Mouse (Mus musculus) gastrocnemius, adult 8-10 months (tissue): ENCODE measurements at regions not wholly inside any gene's neighbourhood (a gene's known extent, or its start where the extent isn't known, plus 50 kb on each side); places are given as distances from the start of the nearest gene placed in this dataset.

Experiments
- DNase-seq, 2 experiments: peaks; one replicate each; pipeline ENCODE4 v3.0.0; 2022; ENCODE audit warnings: low spot score in 2 of 2

DNA sequence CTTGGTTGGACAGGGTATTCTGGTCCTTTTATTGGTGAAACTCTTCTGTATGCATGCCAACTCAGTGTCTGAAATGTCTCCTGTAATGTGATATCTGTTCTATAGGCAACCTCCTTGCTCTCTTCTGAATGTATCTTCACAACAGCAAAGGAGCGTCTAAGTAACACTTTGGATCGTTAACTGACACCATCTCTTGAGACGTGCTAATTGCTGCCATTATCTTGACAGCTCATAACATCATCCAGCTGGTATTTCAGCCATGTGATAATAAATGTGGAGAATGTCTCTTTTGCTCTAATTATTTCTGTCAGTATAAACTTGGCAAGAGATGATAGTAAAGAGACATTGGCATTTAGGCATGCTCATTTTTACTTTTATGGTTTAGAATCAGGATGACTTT lies 68.8 kb upstream of the Col8a1 start:
- no peak for DNase-seq

- no peak for DNase-seq
These were observed 90.9 kb upstream of the Col8a1 start for GRCm38 (mm10) chr16:57845416-57845815.

DNA sequence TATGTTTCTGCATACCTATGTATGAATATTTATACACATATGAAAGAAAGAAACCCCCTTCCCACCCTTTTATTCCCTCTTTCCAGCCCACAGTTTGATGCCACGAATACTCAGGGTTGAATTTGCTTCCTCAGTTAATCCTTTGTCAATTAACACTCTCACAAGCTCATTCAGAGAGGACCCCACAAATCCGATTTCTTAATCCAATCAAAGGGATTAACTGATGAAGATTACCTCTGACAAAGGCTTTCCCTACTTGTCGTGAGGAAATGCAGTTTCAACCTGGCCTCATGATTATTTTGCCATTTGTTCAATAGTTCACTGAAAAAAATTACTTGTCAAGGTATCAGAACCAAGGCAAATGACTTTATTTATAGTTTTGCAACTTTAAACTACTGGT lies 91.8 kb upstream of the Col8a1 start:
- DNase-seq = no peak

- no peak for DNase-seq
These were observed 97.3 kb upstream of the Col8a1 start for GRCm38 (mm10) chr16:57851854-57852253.

- DNase-seq = no peak
These were observed 98.4 kb upstream of the Col8a1 start for GRCm38 (mm10) chr16:57852838-57853460.

- no peak for DNase-seq
These were observed 99.2 kb upstream of the Col8a1 start for GRCm38 (mm10) chr16:57853751-57854150.

GRCm38 (mm10) chr16:57857071-57857470 lies 102.5 kb upstream of the Col8a1 start:
- no peak for DNase-seq

- no peak for DNase-seq
These were observed 103.7 kb upstream of the Col8a1 start for GRCm38 (mm10) chr16:57858151-57858764.

- DNase-seq = no peak
These were observed 104.2 kb upstream of the Col8a1 start for GRCm38 (mm10) chr16:57858765-57859201.

DNA sequence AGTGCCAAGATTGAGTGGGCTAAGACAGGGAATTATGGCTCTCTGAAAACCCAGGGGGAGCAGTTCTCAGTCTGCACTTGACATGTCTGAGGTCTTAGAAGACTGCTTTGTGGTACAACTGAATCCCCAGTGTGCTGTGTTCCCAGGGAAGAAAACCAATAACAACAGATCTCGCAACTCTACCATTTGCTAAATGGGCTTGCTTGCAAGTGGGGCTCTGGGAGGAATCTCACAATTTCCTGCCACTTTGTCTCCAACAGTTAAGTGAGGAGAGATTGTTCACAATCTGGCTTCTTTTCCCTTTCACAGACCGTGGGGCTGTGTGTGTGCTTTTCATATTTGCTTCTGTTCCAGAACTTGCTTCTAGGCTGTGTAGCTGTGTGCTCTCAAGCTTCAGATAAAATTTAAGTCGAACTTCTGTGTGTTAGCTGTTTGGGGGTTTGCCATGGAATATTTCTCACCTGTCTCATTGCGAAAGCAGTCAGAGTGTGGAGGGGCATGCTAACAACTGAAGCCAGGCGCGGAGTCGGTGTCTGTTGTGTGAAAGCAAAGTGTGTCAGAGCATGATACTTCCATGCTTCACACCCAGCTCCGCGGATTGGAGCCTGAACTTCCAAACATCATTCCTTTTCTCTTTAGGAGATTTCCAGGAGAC lies 108.8 kb upstream of the Col8a1 start:
- no peak for DNase-seq

DNA sequence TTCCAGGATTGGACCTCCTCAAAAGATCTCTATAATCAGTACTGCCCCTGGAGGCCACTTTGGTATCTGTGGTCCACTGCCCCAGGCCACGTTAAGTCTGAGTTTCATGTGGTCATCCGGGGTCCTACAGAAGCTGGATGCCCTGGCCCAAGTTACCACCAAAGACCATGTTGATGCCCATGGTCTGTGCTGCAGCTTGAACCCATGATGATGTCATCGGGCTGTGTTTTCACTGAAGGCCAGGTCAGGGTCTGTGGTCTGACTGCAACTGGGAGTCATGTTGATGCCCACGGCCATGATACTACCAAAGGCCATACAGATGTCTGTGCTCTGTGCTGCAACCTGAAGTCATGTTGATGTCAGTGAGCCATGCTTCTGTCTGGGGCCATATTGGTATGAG lies 122.3 kb upstream of the Col8a1 start:
- no peak for DNase-seq

DNA sequence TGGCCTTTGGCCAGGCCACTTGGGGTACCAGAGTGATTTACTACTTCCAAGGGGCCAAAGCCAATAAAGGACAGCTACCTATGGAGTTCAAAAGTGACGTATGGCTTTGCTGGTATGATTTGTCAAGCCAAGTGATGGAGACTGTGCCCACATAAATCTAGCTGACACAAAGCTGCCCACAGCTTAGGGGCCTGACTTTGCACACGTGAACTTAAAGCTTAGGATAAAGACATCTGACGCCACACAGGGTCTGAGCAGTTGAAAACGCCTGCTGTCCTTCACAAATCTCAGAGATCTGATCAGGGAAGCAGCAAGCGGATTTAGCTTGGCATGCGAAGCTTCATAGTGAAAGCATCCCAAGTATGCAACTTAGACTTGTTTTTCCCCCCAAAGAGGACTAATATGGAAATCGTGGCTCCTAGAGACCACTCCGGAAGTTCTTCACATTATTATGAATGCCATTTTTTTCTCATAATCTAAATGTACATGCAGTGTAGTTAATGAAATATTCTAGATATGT lies 127.1 kb upstream of the Col8a1 start:
- DNase-seq = no peak

GRCm38 (mm10) chr16:57888138-57888537 lies 133.6 kb upstream of the Col8a1 start:
- no peak for DNase-seq

GRCm38 (mm10) chr16:57888553-57888952 lies 134.0 kb upstream of the Col8a1 start:
- no peak for DNase-seq

DNA sequence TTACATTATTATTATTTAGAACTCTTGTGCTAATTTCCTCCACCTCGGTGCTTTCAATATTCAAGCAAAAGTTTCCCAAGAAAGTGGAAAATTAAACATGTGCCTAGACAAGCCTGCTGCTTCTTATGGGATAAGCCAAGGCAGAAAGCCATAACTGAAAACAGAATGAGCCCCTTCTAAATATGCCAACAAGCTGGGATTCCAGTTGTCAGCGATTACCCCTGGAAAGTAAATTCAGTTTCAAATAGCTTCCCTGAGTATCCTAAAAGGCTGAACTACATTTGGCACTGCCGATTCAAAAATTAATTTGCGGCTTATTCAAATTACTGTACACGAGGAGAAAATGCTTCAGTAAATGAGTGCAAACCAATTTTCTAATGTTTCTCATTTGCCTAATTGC lies 135.6 kb upstream of the Col8a1 start:
- no peak for DNase-seq

DNA sequence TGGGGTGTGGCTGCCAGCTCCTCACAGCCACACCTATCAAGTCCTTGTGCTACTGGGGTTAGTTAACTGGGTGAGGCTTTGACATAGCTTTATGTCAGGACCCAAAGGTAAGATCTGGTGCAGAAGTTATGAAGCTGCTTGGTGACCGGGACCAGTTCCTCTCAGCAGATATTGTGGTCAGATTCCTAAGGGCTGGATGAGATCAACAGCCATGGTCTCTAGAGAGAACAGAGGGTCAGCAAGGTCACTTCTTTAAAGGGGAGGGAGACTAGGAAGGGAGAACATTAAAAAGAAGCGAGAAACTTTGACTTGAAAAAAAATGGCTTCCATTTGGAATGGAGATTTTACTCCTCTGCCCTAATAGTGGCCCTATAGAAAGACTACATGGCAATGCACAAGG lies 138.6 kb upstream of the Col8a1 start:
- DNase-seq = no peak

DNA sequence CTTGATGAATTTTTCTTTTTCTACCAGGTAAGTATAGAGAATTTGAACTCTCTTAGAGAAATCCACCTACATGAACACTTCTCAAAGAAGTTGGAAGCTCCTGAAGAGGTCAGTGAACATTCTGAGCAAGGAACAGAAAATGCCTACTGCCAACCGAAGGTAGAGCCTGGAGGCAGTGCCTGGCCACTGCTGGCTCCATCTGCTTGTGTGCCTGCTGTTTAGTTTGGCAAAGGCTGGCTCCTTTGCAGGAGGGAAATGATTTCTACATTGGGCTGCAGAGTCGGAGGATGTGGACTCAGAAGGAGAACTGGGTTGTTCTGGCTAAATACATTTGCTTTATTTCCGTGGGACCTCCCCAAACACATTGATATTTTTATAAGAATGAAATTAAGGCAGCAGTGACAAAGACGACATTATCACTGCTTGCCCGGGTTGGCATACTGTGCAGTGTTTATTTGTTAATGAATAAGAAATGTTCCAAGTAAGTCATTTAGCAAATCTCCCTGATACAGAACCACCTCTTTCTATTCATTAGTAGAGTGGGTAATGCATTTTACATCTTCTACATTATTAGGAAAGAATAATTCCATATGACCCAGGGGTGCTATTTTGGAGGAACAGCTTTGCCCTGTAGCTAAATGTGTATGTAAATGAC lies 139.3 kb upstream of the Col8a1 start:
- DNase-seq = no peak

- no peak for DNase-seq
These were observed 146.5 kb upstream of the Col8a1 start for GRCm38 (mm10) chr16:57901006-57901405.

DNA sequence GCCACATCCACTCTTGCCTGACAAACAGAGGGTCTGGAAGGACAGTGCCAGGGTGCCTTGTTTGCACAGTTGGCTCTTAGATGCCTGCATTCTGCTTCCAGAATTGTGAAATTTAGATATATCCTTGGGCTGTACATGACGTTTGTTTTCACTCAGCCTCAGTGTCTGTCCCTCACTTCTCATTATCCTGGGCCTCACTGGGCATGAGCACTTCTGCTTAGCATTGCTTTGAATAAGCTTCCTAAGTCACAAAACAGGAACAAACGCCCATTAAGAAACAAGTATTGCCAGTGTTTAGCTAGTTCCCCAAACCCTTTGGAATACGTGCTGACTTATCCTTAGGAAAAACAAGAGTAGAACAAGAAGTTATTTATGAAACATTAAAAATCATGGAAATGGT lies 148.0 kb upstream of the Col8a1 start:
- DNase-seq = no peak

- no peak for DNase-seq
These were observed 157.5 kb upstream of the Col8a1 start for GRCm38 (mm10) chr16:57912001-57912400.

DNA sequence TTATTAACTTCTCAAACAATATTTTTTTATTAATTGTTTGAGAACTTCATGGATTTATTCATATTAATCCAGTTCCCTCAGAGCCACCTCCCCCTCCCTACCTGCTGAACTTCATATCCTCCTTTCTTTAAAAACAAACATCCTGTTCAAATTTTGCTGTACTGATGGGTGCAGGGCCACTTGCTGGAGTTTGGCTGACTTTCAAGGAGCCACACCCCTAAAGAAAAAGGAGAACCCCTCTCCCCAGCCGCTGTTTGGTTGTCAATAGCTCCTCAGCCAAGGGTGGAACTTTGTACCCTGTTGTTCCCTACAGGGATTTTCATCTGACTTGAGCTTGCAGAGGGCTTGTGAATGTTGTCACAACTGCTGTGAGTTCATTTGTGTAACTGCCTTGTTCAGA lies 160.0 kb upstream of the Col8a1 start:
- DNase-seq = no peak

- no peak for DNase-seq
These were observed 160.9 kb upstream of the Col8a1 start for GRCm38 (mm10) chr16:57915451-57915850.
